Mouse (Mus musculus) heart, postnatal 0 days (tissue): ENCODE results near the gene Pigk.

Experiments
- CTCF ChIP-seq: IDR thresholded peaks from 2 replicates; pipeline ENCODE4 v1.5.1; 2016; ENCODE audit warnings: antibody characterized with exemption, control low read depth, low read depth
- EP300 ChIP-seq: IDR thresholded peaks from 2 replicates; pipeline ENCODE4 v1.6.1; 2016; ENCODE audit warnings: antibody characterized with exemption, low read depth

- TF ChIP-seq CTCF (peak; percentile 64), EP300 (no peak)
These were observed 244.7 kb downstream of the Pigk start for GRCm38 (mm10) chr3:152958358-152959150.
